8 mouse cellular contexts compared by ENCODE assay signal in genomic region chr15:32244956-32245836, GRCm38 (mm10). TPM values are rescaled to one million over a fixed set of nuclear protein-coding genes. Genes with fewer than 3 reads are reported as not detected.
DNase-seq lines count a peak whose midpoint lies in the region; ATAC-seq and TF ChIP-seq lines count a peak whose summit lies in the region.

No protein-coding gene starts in this region.

- DNase-seq in adrenal gland, adult (ENCODE audit: inconsistent age in 2 of 2, low spot score in 1 of 2): peak; percentile 46 to 86
- DNase-seq in adrenal gland, postnatal 4 days (ENCODE audit: low spot score in 2 of 2): no peak
- no peak for DNase-seq in Patski (ENCODE audit: low read depth, low spot score)
- DNase-seq in embryo, embryonic 10 days (ENCODE audit: low spot score): peak; percentile 36
- DNase-seq in kidney, postnatal 25 days: peak; percentile 57 to 79
- DNase-seq in lung, postnatal 14 days: peak; percentile 36

- peak overlapping the region; percentile 99 for H3K4me2 ChIP-seq in heart, embryonic 12.5 days
- H3K4me2 ChIP-seq in stomach, embryonic 14.5 days (replicated peaks; ENCODE audit: low read depth, low read length): peak overlapping the region; percentile 83

- peak; percentile 69 for ATAC-seq in Patski
- peak; percentile 61 for ATAC-seq in heart, embryonic 12.5 days (ENCODE audit: insufficient number of reproducible peaks, low FRiP score)
- ATAC-seq in stomach, embryonic 14.5 days (ENCODE audit: insufficient number of reproducible peaks, insufficient read depth, low FRiP score, low read depth): peak; percentile 64

- in situ Hi-C loops in Patski (cut with MboI; ENCODE audit: low pct_unique_long_range_greater_than_20kb): loop anchor here (5.0 to 25.0 kb wide), 4 partner anchors 192 to 633 kb away; partner anchors contain the start of genes Cct5 and Fam173b

- no peaks in the 10 kb centered on the region for H3K27me3 ChIP-seq in Patski
- H3K27me3 ChIP-seq in heart, embryonic 12.5 days (replicated peaks): no peaks in the 10 kb centered on the region; the same call in 1 of the 2 replicates
- H3K27me3 ChIP-seq in stomach, embryonic 14.5 days (ENCODE audit: control insufficient read depth, insufficient read depth, low read length): no peaks in the 10 kb centered on the region

- no peak overlapping the region for H3K27ac ChIP-seq in heart, embryonic 12.5 days (ENCODE audit: poor library complexity, severe bottlenecking)
- H3K27ac ChIP-seq in stomach, embryonic 14.5 days (ENCODE audit: low read length): 0 out of 2 replicates have a peak overlapping the region, but pooled peaks have one; percentile 18

- peaks cover 14% of the 10 kb centered on the region for H3K4me1 ChIP-seq in heart, embryonic 12.5 days (replicated peaks)
- H3K4me1 ChIP-seq in stomach, embryonic 14.5 days (ENCODE audit: control insufficient read depth, insufficient read depth, low read length): no peaks in the 10 kb centered on the region

- H3K9me3 ChIP-seq in heart, embryonic 12.5 days (replicated peaks): no peaks in the 10 kb centered on the region
- no peaks in the 10 kb centered on the region for H3K9me3 ChIP-seq in stomach, embryonic 14.5 days (ENCODE audit: control insufficient read depth, low read depth, low read length)

- POLR2A ChIA-PET in Patski (lab: Charles Lee): interaction anchor here (1.7 kb wide), 1 partner anchor 12 kb away, joined by 4 read pairs; no protein-coding TSS in a partner anchor

- no peak for TF ChIP-seq CTCF in Patski (IDR thresholded peaks at IDR 0.05)

- H3K36me3 ChIP-seq in heart, embryonic 12.5 days: peaks cover 15% of the 10 kb centered on the region
- H3K36me3 ChIP-seq in stomach, embryonic 14.5 days (ENCODE audit: control insufficient read depth, insufficient read depth, low read length): peaks cover 3% of the 10 kb centered on the region; the same call in 1 of the 2 replicates

- peak overlapping the region; percentile 71 for H3K9ac ChIP-seq in heart, embryonic 12.5 days
- peak overlapping the region; percentile 49 for H3K9ac ChIP-seq in stomach, embryonic 14.5 days (replicated peaks; ENCODE audit: low read depth, low read length)

- WGBS in heart, embryonic 12.5 days: 0% methylated on average over 52 of the region's 52 CpGs
- under 1% methylated on average over 52 of the region's 52 CpGs for whole genome bisulfite sequencing in stomach, embryonic 14.5 days

- H3K4me3 ChIP-seq in heart, embryonic 12.5 days: peak overlapping the region; percentile 67
- H3K4me3 ChIP-seq in stomach, embryonic 14.5 days (ENCODE audit: low read depth, low read length): peak overlapping the region; percentile 54

- CTCF ChIA-PET in Patski (lab: Charles Lee): interaction anchor here (0.7 to 2.7 kb wide), 11 partner anchors 20 to 366 kb away, joined by 3 to 10 read pairs (median 3); no protein-coding TSS in a partner anchor

RNA-seq across cellular contexts. Expression of gene Sema5a, which starts 0.6 kb away (rescaled TPM):
- 10 to 100 TPM; 33.9 to 47.3 TPM for total RNA-seq in adrenal gland, postnatal 4 days (2021)
- 69.9 TPM for polyA plus RNA-seq in Patski (2021)
- 3.9 and 4.6 TPM in 2 replicates for polyA plus RNA-seq in heart, embryonic 12.5 days (2016; fragmentation: Nextera tagmentation; extraction: Ambion mirVana)
- 24.6 and 24.9 TPM in 2 replicates for polyA plus RNA-seq in stomach, embryonic 14.5 days (2014; fragmentation: Nextera tagmentation; extraction: Ambion mirVana)

Comparison
In these comparisons a context has a peak if more than half of its experiments do, and no peak if none do; other contexts are left out.
1. DNase-seq: peak in adrenal gland, adult (2 of 2), embryo, embryonic 10 days (single experiment), kidney, postnatal 25 days (2 of 2) and lung, postnatal 14 days (single experiment); none in adrenal gland, postnatal 4 days (0 of 2) and Patski (single experiment).
2. Peak in every context shown above with its lines, with median percentiles within 50 percentile points of each other: ATAC-seq.